ENCODE assay signal across 13 mouse cellular contexts in genomic region chr12:107971081-107971780, GRCm38 (mm10). TPM values are rescaled to one million over a fixed set of nuclear protein-coding genes. Genes with fewer than 3 reads are reported as not detected.
DNase-seq lines count a peak whose midpoint lies in the region; ATAC-seq and TF ChIP-seq lines count a peak whose summit lies in the region.
"Had no signal": no experiment of that assay in that cellular context is flagged by ENCODE, and none has a peak within 500 bp of the region (broad histone marks: within the 10 kb centered on the region; RNA-seq: fewer than 3 reads in every experiment).

No protein-coding gene starts in this region.

- no peak overlapping the region for H3K4me3 ChIP-seq in spleen, adult 2 months (ENCODE audit: extremely low read depth, insufficient read depth, insufficient read length)
- peak overlapping the region; percentile 14; the same call in 1 of the 2 replicates for H3K4me3 ChIP-seq in forebrain, postnatal 0 days (ENCODE audit: low read depth, low read length)
- no peak overlapping the region for H3K4me3 ChIP-seq in limb, embryonic 12.5 days (replicated peaks)
- H3K4me3 ChIP-seq in heart, adult 2 months = no peak overlapping the region
- no peak overlapping the region for H3K4me3 ChIP-seq in heart, embryonic 12.5 days
- H3K4me3 ChIP-seq: myocyte had no signal

- no peak for TF ChIP-seq CTCF in spleen, adult 2 months (IDR thresholded peaks at IDR 0.05; ENCODE audit: extremely low read depth, insufficient read depth, insufficient read length, insufficient replicate concordance)
- no peak for TF ChIP-seq CTCF in forebrain, postnatal 0 days (IDR thresholded peaks at IDR 0.05; ENCODE audit: low read depth)
- TF ChIP-seq CTCF in heart, adult 2 months (IDR thresholded peaks at IDR 0.05) = no peak

- peak; percentile 20; the same call in 1 of the 2 replicates for ATAC-seq in forebrain, postnatal 0 days
- no peak for ATAC-seq in limb, embryonic 12.5 days (ENCODE audit: insufficient number of reproducible peaks, insufficient read depth, low FRiP score, low TSS enrichment, low read depth)
- ATAC-seq in heart, embryonic 12.5 days (ENCODE audit: insufficient number of reproducible peaks, low FRiP score) = no peak

- 63% methylated on average over 12 of the region's 12 CpGs for WGBS in spleen, adult 2 months
- WGBS in forebrain, postnatal 0 days = 32% methylated on average over 12 of the region's 12 CpGs
- WGBS in limb, embryonic 12.5 days = 52% methylated on average over 12 of the region's 12 CpGs
- WGBS in heart, adult 2 months = 79% methylated on average over 12 of the region's 12 CpGs
- WGBS in heart, embryonic 12.5 days = 68% methylated on average over 12 of the region's 12 CpGs

- no peaks in the 10 kb centered on the region for H3K79me2 ChIP-seq in heart, adult 2 months (replicated peaks; ENCODE audit: control insufficient read depth, insufficient read depth, low read length)

- no peaks in the 10 kb centered on the region for H3K27me3 ChIP-seq in spleen, adult 2 months (ENCODE audit: control insufficient read depth, insufficient read depth, low read length)
- no peaks in the 10 kb centered on the region for H3K27me3 ChIP-seq in forebrain, postnatal 0 days (ENCODE audit: insufficient read depth, low read length)
- no peaks in the 10 kb centered on the region for H3K27me3 ChIP-seq in limb, embryonic 12.5 days
- H3K27me3 ChIP-seq in heart, adult 2 months (ENCODE audit: control insufficient read depth, insufficient read depth, low read length) = no peaks in the 10 kb centered on the region
- peaks cover 3% of the 10 kb centered on the region; the same call in 1 of the 2 replicates for H3K27me3 ChIP-seq in heart, embryonic 12.5 days (replicated peaks)

- H3K9me3 ChIP-seq in forebrain, postnatal 0 days (ENCODE audit: low read length) = no peaks in the 10 kb centered on the region
- H3K9me3 ChIP-seq in limb, embryonic 12.5 days = no peaks in the 10 kb centered on the region
- peaks cover 6% of the 10 kb centered on the region; the same call in 1 of the 2 replicates for H3K9me3 ChIP-seq in heart, embryonic 12.5 days (replicated peaks)

- TF ChIP-seq POLR2A in spleen, adult 2 months (IDR thresholded peaks at IDR 0.05; ENCODE audit: low read depth, low read length) = no peak
- no peak for TF ChIP-seq POLR2A in heart, adult 2 months (IDR thresholded peaks at IDR 0.05; ENCODE audit: insufficient read depth, low read depth, low read length)

- H3K4me2 ChIP-seq in forebrain, postnatal 0 days (ENCODE audit: low read depth) = peak overlapping the region; percentile 34
- no peak overlapping the region for H3K4me2 ChIP-seq in limb, embryonic 12.5 days
- H3K4me2 ChIP-seq in heart, embryonic 12.5 days = no peak overlapping the region

- peak overlapping the region; percentile 40 for H3K9ac ChIP-seq in forebrain, postnatal 0 days
- H3K9ac ChIP-seq in limb, embryonic 12.5 days (replicated peaks) = no peak overlapping the region
- H3K9ac ChIP-seq in heart, adult 2 months (ENCODE audit: low read depth, low read length) = no peak overlapping the region
- no peak overlapping the region for H3K9ac ChIP-seq in heart, embryonic 12.5 days

- no peak for TF ChIP-seq EP300 in heart, adult 2 months (IDR thresholded peaks at IDR 0.05; ENCODE audit: insufficient read depth, low read depth, low read length)

- intact Hi-C loops in heart, adult 2 months (cut with DNase I) = no loop called here
- intact Hi-C loops in gastrocnemius, postnatal 36 days (cut with DNase I) = no loop called here
- intact Hi-C loops in heart, postnatal 14 days (cut with DNase I) = no loop called here

- peak overlapping the region; percentile 47; the same call in 1 of the 2 replicates for H3K27ac ChIP-seq in spleen, adult 2 months (ENCODE audit: insufficient read depth, low read length)
- H3K27ac ChIP-seq in forebrain, postnatal 0 days (ENCODE audit: low read depth, low read length) = peak overlapping the region; percentile 83
- peak overlapping the region; percentile 45; the same call in 1 of the 2 replicates for H3K27ac ChIP-seq in limb, embryonic 12.5 days
- H3K27ac ChIP-seq in heart, adult 2 months = no peak overlapping the region
- no peak overlapping the region for H3K27ac ChIP-seq in heart, embryonic 12.5 days (ENCODE audit: poor library complexity, severe bottlenecking)

- no peak for DNase-seq in spleen, adult 2 months (ENCODE audit: low read depth in 1 of 2, low spot score in 2 of 2)
- DNase-seq in spleen, postnatal 10 days (ENCODE audit: low spot score in 2 of 2) = no peak
- DNase-seq in forebrain, postnatal 0 days = no peak
- DNase-seq in heart, adult 2 months = no peak
- no peak for DNase-seq in gastrocnemius, postnatal 36 days
- DNase-seq in heart, postnatal 14 days = no peak
- DNase-seq: cerebellum, adult 9-10 months; kidney, adult 18-20 months; lung, postnatal 36 days had no signal

- no peaks in the 10 kb centered on the region for H3K36me3 ChIP-seq in spleen, adult 2 months (ENCODE audit: control insufficient read depth, insufficient read depth, low read length)
- no peaks in the 10 kb centered on the region for H3K36me3 ChIP-seq in forebrain, postnatal 0 days (ENCODE audit: insufficient read depth)
- H3K36me3 ChIP-seq in limb, embryonic 12.5 days = no peaks in the 10 kb centered on the region
- no peaks in the 10 kb centered on the region for H3K36me3 ChIP-seq in heart, adult 2 months (ENCODE audit: control insufficient read depth, insufficient read depth, low read length)
- no peaks in the 10 kb centered on the region for H3K36me3 ChIP-seq in heart, embryonic 12.5 days

- peaks cover 10% of the 10 kb centered on the region; the same call in 1 of the 2 replicates for H3K4me1 ChIP-seq in spleen, adult 2 months (ENCODE audit: control insufficient read depth, insufficient read depth, insufficient read length)
- H3K4me1 ChIP-seq in forebrain, postnatal 0 days (ENCODE audit: insufficient read depth) = peaks cover 30% of the 10 kb centered on the region
- peaks cover 88% of the 10 kb centered on the region for H3K4me1 ChIP-seq in limb, embryonic 12.5 days (replicated peaks)
- no peaks in the 10 kb centered on the region for H3K4me1 ChIP-seq in heart, adult 2 months (ENCODE audit: control insufficient read depth, insufficient read depth, low read length)
- peaks cover 53% of the 10 kb centered on the region for H3K4me1 ChIP-seq in heart, embryonic 12.5 days (replicated peaks)

RNA-seq across cellular contexts. Expression of gene Bcl11b, which starts 32.2 kb away (rescaled TPM):
- 19.7 and 37.3 TPM in 2 replicates for polyA plus RNA-seq in spleen, adult 2 months (2012; rRNA removed)
- total RNA-seq in forebrain, postnatal 0 days (2014; rRNA removed) = 103 and 122 TPM in 2 replicates
- polyA plus RNA-seq in forebrain, postnatal 0 days (2015; fragmentation: Nextera tagmentation; extraction: Ambion mirVana) = 45.4 and 70.1 TPM in 2 replicates
- polyA plus RNA-seq in limb, embryonic 12.5 days (2016; fragmentation: Nextera tagmentation; extraction: Ambion mirVana) = 19.6 and 19.9 TPM in 2 replicates
- 1 to 10 TPM in 1 of 2 experiments, under 1 TPM in 1; 0.77 to 1.3 TPM for total RNA-seq in heart, adult 2 months (2021)
- polyA plus RNA-seq in heart, adult 2 months (2012; rRNA removed) = 0.64 and 1.1 TPM in 2 replicates
- total RNA-seq in gastrocnemius, postnatal 36 days (2021) = 1 to 10 TPM in 1 of 2 experiments, not detected in 1; 1.3 TPM
- 1 to 10 TPM; 1.2 to 8.6 TPM for total RNA-seq in heart, postnatal 14 days (2021)
- polyA plus RNA-seq in heart, embryonic 12.5 days (2016; fragmentation: Nextera tagmentation; extraction: Ambion mirVana) = 4.9 and 5.0 TPM in 2 replicates
- total RNA-seq: granulocyte monocyte progenitor cell, adult 5-6 weeks had no signal
- polyA plus RNA-seq: myocyte had no signal

Comparison
In these comparisons a context has a peak if more than half of its experiments do, and no peak if none do; other contexts are left out.
1. H3K27ac ChIP-seq: peak in spleen, adult 2 months (single experiment), forebrain, postnatal 0 days (single experiment) and limb, embryonic 12.5 days (single experiment); none in heart, adult 2 months (single experiment) and heart, embryonic 12.5 days (single experiment).